Mouse (Mus musculus) CH12F3 (cell line): Measurements from ENCODE around the gene Msh3.

Experiments used
- in situ Hi-C: fragments of 300-500 bp; cut with MboI; formaldehyde crosslinking; loops from 2 replicates; pipeline ENCODE4 v1.14.3; 2020; ENCODE audit warnings: low sequenced_read_pairs

The Msh3 gene

GRCm38 (mm10) chr13:92332103-92332879, 22.5 kb downstream of the Msh3 start:
- in situ Hi-C loops, result loop anchor here (10.0 kb wide), 1 partner anchor 427 kb away; no protein-coding TSS in a partner anchor

DNA sequence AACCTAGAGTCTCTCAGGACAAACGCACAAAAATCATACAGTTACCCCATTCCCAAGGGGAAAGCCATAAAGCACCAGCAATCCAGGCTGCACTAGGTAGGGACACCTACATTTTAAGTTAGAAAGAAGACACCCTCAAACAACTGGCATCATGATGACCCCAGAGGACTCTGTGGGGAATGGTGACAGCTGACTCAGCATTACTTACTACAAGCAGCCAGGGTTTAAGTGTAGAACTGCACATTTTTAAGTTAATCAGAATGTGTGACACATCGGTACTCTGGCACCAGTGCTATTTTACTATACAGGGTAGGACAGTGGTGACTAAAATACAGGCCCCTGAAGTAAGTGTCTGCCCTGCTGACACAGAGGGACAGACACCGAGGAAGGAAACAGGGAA, 24.2 kb downstream of the Msh3 start:
- in situ Hi-C loops, result loop anchor here (10.0 kb wide), 1 partner anchor 426 kb away; no protein-coding TSS in a partner anchor

DNA sequence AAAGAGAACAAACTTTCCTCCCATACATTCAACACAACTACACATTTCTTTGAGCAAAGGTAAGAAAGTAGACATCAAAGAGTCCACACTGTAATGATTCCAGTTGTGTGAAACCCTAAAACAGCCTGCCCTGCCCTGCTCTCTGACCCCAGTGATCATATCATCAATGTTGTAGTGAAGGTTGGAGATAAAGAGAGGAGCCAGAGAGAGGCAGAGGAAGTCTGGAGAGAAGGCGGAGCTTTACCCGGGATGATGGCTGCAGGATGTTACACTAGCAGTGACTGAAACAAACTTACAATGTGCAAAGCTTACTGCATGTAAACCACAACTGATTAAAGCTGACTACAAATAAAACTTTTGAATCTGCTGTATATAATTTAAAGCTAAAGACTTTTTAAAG, 26.8 kb downstream of the Msh3 start:
- in situ Hi-C loops, result no loop called here

DNA sequence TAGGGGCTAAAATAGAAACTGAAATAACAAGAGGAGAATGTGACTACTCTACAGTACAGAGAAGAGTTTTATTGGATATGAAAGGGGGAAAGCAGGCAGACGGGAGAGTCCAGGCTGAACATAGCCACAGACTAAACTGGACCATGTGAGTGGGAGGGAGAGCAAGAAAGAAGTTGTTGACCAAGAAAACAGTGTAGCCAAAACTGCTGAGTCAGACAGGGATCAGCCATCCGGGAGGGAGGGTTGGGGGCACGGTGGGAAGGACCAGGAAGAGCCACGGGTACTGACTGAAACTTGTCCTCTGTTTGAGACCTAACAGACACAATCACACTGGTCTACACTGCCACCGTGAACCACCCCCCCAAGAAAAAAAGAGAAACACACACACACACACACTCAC, 28.8 kb downstream of the Msh3 start:
- in situ Hi-C loops, result no loop called here

DNA sequence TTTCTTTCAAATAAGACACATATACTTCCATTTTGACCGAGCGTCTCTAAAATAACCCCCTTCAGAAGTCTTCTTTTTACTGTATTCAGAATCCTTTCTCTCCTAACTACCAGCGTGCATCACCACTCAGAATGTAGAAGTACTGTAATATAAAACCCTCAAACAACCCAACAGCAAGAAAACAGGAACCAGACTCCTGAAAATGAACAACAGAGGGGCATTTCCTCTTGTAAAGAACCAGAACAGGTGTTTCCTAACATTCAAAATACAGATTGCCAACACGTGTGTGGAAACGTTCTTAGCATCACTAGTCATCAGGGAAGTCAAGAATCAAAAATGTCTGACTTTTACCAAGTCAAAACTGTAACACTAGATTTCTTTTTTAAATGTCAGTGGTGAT, 34.0 kb downstream of the Msh3 start:
- in situ Hi-C loops, result no loop called here

- in situ Hi-C loops, result no loop called here
Measured at GRCm38 (mm10) chr13:92314613-92315012, 40.2 kb downstream of the Msh3 start.

DNA sequence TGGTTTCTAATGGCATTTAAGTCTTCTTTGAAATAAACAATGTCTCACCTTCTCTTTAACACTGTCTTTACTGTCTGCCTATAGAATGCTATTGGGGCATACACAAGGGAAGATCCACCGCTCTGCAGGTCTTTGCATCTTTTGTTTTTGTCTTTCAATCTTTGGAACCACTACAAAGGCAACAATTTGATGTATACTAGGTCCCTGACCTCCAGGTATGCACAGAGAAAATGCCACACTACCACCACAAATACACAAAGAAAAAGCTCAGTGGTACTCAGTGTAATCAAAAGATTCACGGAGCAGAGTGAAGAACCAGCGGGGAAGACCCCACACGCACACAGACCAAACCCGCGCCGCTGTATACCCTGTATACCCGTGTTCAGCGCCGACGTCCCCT, 49.1 kb downstream of the Msh3 start, which contains the start of gene Gm20379:
Gm20379 (plus strand) TSS at position 301 of the 400 bp plus-strand sequence.
- in situ Hi-C loops, result no loop called here

DNA sequence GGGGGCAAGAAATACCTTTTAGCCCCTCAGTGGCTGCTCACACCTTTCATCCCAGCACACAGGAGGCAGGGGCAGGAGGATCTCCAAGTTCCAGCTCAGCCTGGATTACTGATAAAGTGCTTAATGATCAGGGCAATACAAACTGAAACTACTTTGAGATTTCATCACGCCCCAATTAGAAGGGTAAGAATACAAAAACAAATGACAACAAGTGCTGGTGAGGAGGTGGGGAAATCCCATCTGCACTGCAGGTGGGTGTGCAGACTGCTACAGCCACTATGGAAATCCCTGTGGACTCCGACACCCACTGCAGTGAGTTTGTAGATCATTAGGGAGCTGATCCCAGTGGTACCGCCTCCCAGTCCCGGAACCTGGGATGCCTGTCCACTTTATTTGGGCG, 50.5 kb downstream of the Msh3 start:
- in situ Hi-C loops, result no loop called here

DNA sequence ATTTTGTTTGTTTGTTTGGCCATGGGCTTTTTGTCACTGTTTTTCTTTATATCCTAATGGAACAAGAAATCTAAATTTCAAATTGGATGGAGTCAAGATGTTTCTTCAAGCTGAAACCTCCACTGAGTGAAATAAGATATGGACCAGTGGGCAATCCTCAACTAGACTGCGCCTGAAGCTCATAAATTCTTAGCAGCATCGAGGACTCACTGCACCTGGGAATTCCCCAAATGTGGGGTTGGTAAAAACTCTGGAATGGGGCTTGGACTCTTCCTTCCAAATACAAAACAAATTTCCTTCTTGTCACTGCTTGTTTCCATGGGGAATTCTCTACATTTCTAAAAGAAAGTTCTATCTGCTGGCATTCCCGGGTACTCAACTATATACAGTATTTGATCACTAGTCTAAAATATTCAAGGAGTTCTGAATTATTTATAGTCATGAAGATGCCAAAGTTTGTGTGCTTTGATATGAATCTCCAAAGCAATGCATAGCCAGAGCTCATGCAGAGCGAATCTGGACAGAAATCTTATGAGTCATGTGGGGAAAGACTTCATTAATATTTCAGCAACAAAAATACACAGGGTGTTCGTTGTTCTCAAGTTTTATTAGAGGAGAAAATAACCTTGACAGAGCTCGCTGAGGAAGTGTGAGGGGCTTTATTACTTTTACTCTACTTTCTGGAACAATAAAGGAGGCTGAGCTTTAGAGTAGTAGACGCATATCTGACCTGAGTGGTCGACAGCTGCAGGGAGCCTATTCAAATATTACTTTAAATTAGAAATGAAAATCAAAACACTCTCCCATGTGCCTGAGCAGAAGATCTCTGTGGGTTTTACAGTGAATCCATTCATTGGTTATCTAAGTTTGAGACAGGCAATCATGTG, 51.5 kb downstream of the Msh3 start:
- in situ Hi-C loops, result no loop called here

DNA sequence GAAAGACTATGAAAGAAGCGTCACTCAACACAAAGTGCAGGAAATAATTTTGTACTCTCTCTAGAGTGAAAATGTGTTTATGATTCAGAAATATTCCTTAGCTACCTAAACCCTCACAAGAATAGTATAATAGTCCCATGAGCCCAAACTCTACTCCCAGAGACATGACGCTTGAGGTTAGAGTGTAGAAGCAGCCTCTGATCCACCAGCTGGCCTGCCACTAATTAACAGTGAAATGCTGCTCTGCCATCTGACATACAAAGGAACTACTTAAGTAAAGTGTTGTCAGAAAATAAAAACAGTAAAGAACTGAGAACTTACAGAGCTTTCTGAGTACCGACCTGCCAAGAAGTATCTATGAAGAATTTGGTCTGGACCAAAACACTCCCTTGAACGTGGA, 52.3 kb downstream of the Msh3 start:
- in situ Hi-C loops, result no loop called here

DNA sequence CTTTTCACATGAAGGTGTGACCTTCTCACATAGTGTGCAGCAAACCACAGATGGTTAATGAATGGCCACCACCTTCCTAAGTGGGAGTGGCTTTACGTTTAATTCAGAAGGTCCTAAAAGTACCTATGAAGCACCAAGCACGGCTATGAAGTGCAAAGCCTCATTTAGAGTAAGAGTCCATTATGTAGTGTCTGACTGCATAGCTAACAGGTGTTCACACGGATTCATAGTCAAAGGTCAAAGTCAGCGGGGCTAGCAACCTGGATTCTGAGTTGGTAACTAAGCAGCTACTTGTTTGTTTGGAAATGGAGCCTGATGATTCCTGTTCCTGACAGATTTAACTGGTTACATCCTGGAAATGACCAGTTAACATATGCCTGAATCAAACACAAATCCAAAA, 53.0 kb downstream of the Msh3 start:
- in situ Hi-C loops, result no loop called here

DNA sequence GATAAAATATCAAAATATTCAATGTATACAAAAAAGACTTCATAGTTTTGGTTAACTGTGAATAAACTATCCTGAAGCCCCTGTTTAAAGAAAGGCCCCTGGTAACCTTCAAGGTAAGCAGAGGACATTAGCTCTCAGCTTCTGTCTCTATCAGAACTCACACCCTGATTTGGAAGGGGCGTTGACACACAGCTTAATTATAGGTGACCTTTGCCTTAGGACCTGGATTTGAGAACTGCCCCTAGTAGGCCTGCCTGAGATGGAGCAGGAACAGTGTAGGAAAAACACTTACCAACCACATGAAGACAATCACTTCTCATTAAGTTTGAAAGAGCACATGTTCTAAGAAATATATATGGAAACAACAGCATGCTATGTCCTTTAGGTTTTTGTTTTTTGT, 55.3 kb downstream of the Msh3 start:
- in situ Hi-C loops, result no loop called here

GRCm38 (mm10) chr13:92297021-92297420, 57.8 kb downstream of the Msh3 start:
- in situ Hi-C loops, result no loop called here

DNA sequence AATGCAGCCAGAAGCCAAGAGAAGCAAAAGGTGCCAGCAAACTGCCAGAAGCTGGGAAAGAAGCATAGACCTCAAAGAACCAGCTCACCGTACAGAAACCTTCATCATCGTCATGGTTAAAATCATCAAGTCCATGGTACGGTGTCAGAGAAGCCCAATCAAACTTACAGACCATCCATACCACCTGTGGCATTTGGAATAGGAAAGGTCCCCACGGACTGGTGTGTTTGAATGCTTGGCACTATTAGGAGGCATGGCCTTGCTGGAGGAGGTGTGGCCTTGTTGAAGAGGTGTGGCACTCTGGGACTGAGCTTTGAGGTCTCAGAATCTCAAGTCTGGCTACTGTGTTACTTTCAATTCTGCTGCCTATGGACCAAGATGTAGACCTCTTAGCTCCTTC, 58.3 kb downstream of the Msh3 start:
- in situ Hi-C loops, result no loop called here

GRCm38 (mm10) chr13:92293883-92294282, 60.9 kb downstream of the Msh3 start:
- in situ Hi-C loops, result no loop called here

GRCm38 (mm10) chr13:92291605-92292004, 63.2 kb downstream of the Msh3 start:
- in situ Hi-C loops, result no loop called here

- in situ Hi-C loops, result no loop called here
Measured at GRCm38 (mm10) chr13:92277027-92277426, 77.8 kb downstream of the Msh3 start.

- in situ Hi-C loops, result no loop called here
Measured at GRCm38 (mm10) chr13:92275292-92275691, 79.5 kb downstream of the Msh3 start.

DNA sequence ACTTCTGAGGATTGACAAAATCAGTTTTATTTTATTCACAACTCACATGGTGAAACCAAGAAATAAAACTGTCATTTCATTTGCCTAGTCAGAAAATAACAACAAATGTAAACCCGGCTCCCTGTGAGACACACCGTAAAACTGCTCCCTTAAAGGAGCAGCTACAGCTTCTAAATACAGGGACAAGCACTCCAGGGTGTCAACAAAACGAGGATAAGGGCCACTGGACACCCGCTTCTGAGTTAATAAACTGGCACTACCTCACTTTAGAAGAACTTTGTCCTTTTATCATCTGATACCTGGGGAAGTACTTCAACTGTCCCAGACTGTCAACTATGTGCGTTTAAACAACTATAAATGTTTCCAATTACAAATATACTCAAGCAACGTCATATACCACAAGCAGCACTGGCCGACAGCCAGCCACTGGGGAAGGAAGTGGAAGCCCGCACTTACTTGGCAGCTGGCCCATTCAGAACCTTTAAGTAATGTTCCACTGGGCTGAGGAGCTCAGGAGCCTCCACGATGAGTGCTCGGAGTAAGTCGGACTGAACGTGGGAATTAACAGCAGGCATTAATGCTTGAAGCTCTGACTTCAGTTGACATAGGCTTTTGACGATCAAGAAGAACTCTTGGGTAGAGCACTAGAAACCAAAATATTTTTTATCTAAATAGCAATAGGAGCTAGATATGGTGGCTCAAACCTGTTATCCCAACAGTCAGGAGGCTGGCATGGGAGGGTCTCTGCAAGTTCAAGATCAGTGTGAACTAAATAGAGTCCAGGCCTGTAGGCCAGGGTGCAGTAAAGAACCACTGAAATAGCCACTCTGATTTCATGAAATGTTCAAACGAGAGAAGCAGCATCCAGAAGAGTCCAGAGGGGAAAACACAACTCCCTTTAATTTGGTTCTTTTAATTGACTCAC, 80.3 kb downstream of the Msh3 start:
- in situ Hi-C loops, result no loop called here

DNA sequence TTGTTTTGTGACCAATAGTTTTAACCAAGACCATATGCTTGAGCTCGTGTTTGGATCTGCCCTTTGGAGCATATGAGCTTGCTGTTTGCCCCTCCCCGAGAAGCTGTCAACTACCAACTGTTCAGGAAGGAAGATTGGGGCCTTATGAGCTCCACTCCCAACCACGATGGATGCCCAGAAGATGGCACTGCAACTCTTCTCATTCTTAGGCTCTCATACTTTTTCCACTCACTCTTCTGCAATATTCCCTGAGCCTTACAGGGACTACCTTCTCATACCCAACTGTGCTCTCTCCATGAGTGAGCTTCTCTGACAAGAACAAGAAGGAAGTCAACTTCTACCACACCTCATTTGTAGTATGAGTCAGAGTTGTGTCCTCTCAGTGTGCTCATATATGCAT, 87.7 kb downstream of the Msh3 start:
- in situ Hi-C loops, result no loop called here

- in situ Hi-C loops, result no loop called here
Measured at GRCm38 (mm10) chr13:92263566-92263965, 91.2 kb downstream of the Msh3 start.
